Mouse (Mus musculus) heart, embryonic 13.5 days (tissue): ENCODE measurements around the gene 1700030K09Rik. TPM values are rescaled to one million over a fixed set of nuclear protein-coding genes. Genes with fewer than 3 reads are reported as not detected.

Experiments
- ATAC-seq: fragments of 200-750 bp; cut with Nextera tagmentation; 2 replicates; pipeline ENCODE4 v1.8.0; 2017; ENCODE audit warnings: moderate TSS enrichment; ENCODE audit not compliant: insufficient number of reproducible peaks, low FRiP score, low TSS enrichment; ENCODE audit errors: extremely low read depth
- H3K27ac ChIP-seq: fragments of 300-500 bp; sonication (generic); replicated peaks from 2 replicates; pipeline ENCODE4 v1.5.1; 2015; ENCODE audit warnings: moderate library complexity, mild to moderate bottlenecking, inconsistent platforms
- H3K27me3 ChIP-seq: fragments of 300-500 bp; sonication (generic); replicated peaks from 2 replicates; pipeline ENCODE4 v1.6.1; 2015; ENCODE audit warnings: mild to moderate bottlenecking, inconsistent platforms
- H3K36me3 ChIP-seq: fragments of 300-500 bp; sonication (generic); 2 replicates; pipeline ENCODE4 v1.6.1; 2015; ENCODE audit warnings: mild to moderate bottlenecking, inconsistent platforms
- H3K4me1 ChIP-seq: fragments of 300-500 bp; sonication (generic); 2 replicates; pipeline ENCODE4 v1.6.1; 2015; ENCODE audit warnings: inconsistent platforms
- H3K4me2 ChIP-seq: fragments of 300-500 bp; sonication (generic); 2 replicates; pipeline ENCODE4 v1.6.1; 2015; ENCODE audit warnings: inconsistent platforms, mild to moderate bottlenecking, moderate library complexity
- H3K4me3 ChIP-seq: fragments of 300-500 bp; sonication (generic); 2 replicates; pipeline ENCODE4 v1.5.1; 2015; ENCODE audit warnings: moderate library complexity, mild to moderate bottlenecking, inconsistent platforms
- H3K9ac ChIP-seq: fragments of 300-500 bp; sonication (generic); 2 replicates; pipeline ENCODE4 v1.6.1; 2015; ENCODE audit warnings: inconsistent platforms, mild to moderate bottlenecking, moderate library complexity
- H3K9me3 ChIP-seq: fragments of 300-500 bp; sonication (generic); 2 replicates; pipeline ENCODE4 v1.6.1; 2016; ENCODE audit warnings: inconsistent platforms
- WGBS: fragments of 180-500 bp; shearing (Covaris S2); methylation state at CpG from one replicate; pipeline ENCODE4 v1.1.7; 2015; ENCODE audit warnings: mixed read lengths; 5-methylcytosine and 5-hydroxymethylcytosine counted together
- polyA plus RNA-seq: library from polyadenylated mRNA; unstranded; fragments of >200 nt; fragmentation: Nextera tagmentation; extraction: Ambion mirVana; gene quantifications from 2 replicates; pipeline ENCODE4 v1.2.1, GENCODE M21; 2015

1700030K09Rik gene
- polyA plus RNA-seq, 1 experiment from 2014 or later: 9.4 TPM

DNA sequence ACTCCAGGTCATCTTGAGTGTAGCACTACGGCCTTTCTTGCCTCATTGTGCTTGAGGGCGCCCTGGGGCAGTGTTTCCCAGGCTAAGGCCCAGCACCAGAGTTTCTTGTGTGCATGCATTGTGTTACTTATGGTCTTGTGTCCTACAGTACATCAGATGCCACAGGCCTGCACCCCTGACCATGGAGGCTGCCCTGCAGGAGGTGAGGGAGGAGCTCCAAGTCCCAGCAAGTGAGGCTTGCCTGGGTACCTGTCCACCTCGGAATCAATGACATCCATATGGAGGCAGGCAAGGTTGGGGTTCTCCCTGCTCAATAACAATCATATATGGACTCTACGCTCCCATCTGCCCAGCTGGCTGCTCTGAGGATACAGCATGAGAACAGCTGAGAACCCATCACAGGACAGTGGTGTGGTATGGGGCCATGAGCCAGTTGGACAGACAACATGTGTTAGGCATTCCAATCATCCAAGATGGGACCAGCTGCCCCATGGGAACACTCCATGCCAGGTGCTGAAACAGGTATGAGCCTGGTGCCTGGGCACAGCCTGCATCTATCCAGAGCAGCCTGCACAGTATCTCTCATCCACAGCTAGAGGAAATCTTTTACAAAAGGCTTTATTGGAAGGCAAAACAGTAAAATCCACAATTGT, 16.3 kb downstream of the 1700030K09Rik start:
- ATAC-seq: no peak
- H3K27ac ChIP-seq: no peak overlapping the region
- WGBS: 88% methylated on average over 4 of the region's 4 CpGs

DNA sequence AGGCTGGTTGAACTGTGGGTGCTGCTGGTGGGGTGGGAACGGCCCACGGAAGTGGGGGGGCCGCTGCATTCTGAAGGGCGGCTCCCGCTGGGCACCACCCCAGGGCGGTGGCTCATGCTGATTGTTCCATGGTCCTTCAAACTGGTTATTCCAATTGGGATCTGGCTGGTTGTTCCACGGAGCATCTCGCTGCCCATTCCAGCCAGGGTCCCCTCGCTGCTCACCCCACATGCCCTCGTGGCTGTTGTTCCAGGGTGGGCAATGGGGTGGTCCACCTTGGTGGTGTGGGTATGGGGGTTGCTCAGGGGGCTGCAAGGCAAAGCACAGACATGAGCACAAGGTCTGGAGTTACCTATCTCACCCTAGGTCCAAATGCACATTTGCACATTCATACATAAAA, 20.5 kb downstream of the 1700030K09Rik start:
- H3K9me3 ChIP-seq: no peaks in the 10 kb centered on the region
- H3K36me3 ChIP-seq: peaks cover 100% of the 10 kb centered on the region
- no peak overlapping the region for H3K4me3 ChIP-seq
- no peaks in the 10 kb centered on the region for H3K4me1 ChIP-seq
- no peak for ATAC-seq
- no peak overlapping the region for H3K9ac ChIP-seq
- no peak overlapping the region for H3K4me2 ChIP-seq
- H3K27ac ChIP-seq: no peak overlapping the region
- no peaks in the 10 kb centered on the region for H3K27me3 ChIP-seq
- WGBS: 93% methylated on average over 10 of the region's 10 CpGs

More for the DNA sequence above, 16.3 kb downstream of the 1700030K09Rik start:
- no peak overlapping the region for H3K4me2 ChIP-seq
- H3K4me1 ChIP-seq: peaks cover 5% of the 10 kb centered on the region; the same call in 1 of the 2 replicates
- no peaks in the 10 kb centered on the region for H3K27me3 ChIP-seq
- no peak overlapping the region for H3K9ac ChIP-seq
- H3K9me3 ChIP-seq: no peaks in the 10 kb centered on the region
- H3K36me3 ChIP-seq: peaks cover 92% of the 10 kb centered on the region
- no peak overlapping the region for H3K4me3 ChIP-seq

DNA sequence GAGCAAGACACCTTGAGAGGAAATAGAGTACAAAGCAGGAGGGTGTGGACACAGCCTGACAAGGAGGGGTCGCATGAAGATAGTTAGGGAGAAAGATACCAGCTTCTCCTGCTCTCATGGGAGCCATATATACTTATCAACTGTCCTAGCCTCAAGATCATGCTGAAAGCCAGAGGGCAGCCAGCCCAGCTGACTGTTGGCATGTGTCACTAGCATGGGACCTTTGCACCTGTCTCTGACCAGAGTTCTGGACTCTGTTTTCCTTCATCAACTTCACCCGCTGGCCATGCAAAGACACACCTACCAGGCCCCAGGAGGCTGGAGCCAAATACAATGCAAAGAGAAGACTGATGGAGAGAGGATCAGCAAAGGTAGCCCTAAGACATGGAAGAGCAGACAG, 25.6 kb downstream of the 1700030K09Rik start:
- peaks cover 12% of the 10 kb centered on the region for H3K4me1 ChIP-seq
- H3K36me3 ChIP-seq: peaks cover 96% of the 10 kb centered on the region
- H3K27me3 ChIP-seq: no peaks in the 10 kb centered on the region
- H3K4me3 ChIP-seq: no peak overlapping the region
- no peaks in the 10 kb centered on the region for H3K9me3 ChIP-seq
- H3K27ac ChIP-seq: no peak overlapping the region
- H3K9ac ChIP-seq: no peak overlapping the region
- ATAC-seq: no peak
- no peak overlapping the region for H3K4me2 ChIP-seq
- WGBS: 78% methylated on average over 2 of the region's 2 CpGs

DNA sequence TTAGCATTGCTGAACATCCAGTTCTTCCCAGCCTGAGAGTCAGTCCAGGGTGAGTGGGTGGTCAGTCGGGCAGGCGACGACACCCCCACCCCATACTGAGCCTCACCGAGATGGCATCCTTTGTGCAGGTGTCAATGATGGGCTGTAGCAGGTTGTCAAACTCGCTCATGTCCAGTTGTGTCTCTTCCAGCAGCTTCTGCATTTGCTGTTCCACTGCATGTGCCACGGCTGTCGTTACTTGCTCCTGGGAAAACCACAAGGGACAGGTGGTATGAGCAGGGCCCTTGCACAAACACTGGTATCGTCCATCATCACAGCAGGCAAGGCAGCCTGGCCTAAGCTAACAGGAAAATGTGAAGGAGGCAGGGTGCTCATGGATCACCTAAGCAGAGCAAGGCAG, 26.3 kb downstream of the 1700030K09Rik start:
- H3K36me3 ChIP-seq: peaks cover 89% of the 10 kb centered on the region
- peaks cover 14% of the 10 kb centered on the region for H3K4me1 ChIP-seq
- ATAC-seq: no peak
- H3K9ac ChIP-seq: no peak overlapping the region
- WGBS: 86% methylated on average over 8 of the region's 8 CpGs
- H3K27me3 ChIP-seq: no peaks in the 10 kb centered on the region
- H3K9me3 ChIP-seq: no peaks in the 10 kb centered on the region
- H3K4me3 ChIP-seq: no peak overlapping the region
- H3K27ac ChIP-seq: no peak overlapping the region
- H3K4me2 ChIP-seq: no peak overlapping the region

DNA sequence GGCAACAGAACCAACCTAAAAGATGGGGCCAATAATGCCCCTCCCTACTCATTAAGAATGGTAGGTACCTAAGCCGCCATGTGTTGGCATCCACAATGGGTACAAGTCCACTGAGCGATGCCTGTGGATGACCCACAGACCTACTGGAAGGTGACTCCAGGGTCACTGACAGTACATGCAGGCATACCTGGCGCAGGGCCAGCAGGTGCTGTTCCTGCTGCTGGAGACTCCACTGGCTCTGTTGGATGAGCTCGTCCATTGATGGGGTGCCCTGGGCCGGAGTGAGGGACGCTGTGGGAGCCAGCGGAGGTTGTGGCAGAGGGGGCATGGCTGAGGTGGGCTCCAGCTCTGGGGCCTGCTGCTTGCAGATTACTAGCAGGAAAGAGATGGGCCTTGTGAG, 27.0 kb downstream of the 1700030K09Rik start:
- WGBS: 87% methylated on average over 7 of the region's 7 CpGs
- Histone ChIP-seq H3K9ac (no peak overlapping the region), H3K36me3 (peaks cover 82% of the 10 kb centered on the region), H3K27ac (no peak overlapping the region), H3K4me3 (no peak overlapping the region), H3K4me2 (no peak overlapping the region), H3K9me3 (no peaks in the 10 kb centered on the region), H3K4me1 (peaks cover 15% of the 10 kb centered on the region), H3K27me3 (no peaks in the 10 kb centered on the region)
- no peak for ATAC-seq

DNA sequence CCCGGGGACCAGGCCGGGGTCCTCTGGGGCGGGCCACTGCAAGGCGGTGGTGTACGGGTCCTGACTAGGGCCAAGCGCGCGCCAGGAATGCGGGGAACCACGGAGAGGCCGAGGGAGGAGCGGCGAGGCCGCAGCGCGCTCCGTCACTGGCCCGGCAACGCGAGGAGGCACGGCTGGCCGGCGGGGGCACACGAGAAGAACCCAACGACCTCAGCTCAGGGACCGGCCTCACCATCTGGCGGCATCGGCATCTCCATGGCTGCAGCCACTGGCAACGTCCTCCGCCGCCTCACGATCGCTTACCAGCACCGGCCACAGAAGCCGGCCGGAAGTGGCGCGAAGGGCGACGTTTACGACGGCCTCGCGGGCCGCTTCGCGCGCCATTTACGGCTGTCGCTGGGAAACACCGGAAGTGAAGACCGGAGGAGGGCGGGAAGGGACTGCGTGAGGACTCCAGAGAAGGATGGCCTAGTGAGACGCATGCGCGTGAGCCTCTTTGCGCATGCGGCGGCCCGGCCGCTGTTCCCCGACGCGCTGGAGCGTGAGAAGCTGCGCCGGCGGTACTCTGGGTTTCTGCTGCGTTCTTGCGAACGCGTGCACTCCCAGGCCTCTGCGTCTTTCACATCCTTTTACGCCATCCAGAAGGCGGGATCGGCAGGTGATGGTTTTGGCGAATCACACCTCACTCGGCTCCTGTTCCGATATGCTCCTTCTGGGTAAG, 31.3 kb downstream of the 1700030K09Rik start, which contains the start of gene Cherp:
TSS of gene Cherp (minus strand) at position 401 of the 721 bp plus-strand sequence.
- Histone ChIP-seq H3K4me2 (peak within 1 kb of the TSS; percentile 96), H3K27me3 (no peaks in the 10 kb centered on the region), H3K9me3 (no peaks in the 10 kb centered on the region), H3K9ac (peak within 1 kb of the TSS; percentile 91), H3K4me1 (peaks cover 25% of the 10 kb centered on the region), H3K4me3 (peak within 1 kb of the TSS; percentile 93), H3K36me3 (peaks cover 49% of the 10 kb centered on the region), H3K27ac (peak within 1 kb of the TSS; percentile 93)
- ATAC-seq: peak; percentile 93
- under 1% methylated on average over 80 of the region's 80 CpGs for WGBS

DNA sequence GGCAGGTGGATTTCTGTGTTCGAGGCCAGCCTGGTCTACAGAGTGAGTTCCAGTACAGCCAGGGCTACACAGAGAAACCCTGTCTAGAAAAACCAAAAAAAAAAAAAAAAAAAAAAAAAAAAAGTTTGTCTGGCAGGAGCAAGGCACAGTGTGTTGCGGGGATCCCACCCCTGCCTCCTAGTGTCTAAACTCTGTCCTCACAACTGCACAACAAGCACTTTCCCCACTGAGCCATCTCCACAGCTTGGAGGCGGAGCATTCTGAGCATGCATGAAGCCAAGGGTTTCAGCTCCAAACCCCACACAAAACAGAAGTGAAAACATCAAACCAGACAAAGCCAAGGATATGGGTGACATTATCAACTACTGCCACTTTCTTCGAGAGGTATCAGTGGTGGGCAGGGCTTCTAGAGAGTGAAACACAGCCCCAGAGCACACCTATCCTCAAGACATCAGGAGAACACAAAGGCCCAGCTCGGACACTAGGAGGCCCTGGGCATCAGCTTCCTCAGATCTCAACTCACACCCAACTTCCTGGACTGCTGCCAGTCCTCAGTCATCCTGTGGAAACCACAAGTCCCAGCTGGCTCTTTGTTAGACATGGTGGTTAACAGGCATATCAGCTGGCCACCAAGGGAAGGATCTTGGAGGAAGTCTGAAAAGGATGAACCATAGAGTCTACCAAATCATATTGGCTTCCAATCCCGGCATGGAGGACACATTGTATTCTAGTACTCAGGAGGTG, 41.9 kb downstream of the 1700030K09Rik start:
- no peaks in the 10 kb centered on the region for H3K9me3 ChIP-seq
- H3K27ac ChIP-seq: no peak overlapping the region
- no peak overlapping the region for H3K4me2 ChIP-seq
- H3K4me1 ChIP-seq: peaks cover 11% of the 10 kb centered on the region
- no peak overlapping the region for H3K9ac ChIP-seq
- no peaks in the 10 kb centered on the region for H3K27me3 ChIP-seq
- no peak for ATAC-seq
- H3K4me3 ChIP-seq: no peak overlapping the region
- WGBS: 71% methylated on average over 6 of the region's 6 CpGs
- H3K36me3 ChIP-seq: peaks cover 82% of the 10 kb centered on the region

DNA sequence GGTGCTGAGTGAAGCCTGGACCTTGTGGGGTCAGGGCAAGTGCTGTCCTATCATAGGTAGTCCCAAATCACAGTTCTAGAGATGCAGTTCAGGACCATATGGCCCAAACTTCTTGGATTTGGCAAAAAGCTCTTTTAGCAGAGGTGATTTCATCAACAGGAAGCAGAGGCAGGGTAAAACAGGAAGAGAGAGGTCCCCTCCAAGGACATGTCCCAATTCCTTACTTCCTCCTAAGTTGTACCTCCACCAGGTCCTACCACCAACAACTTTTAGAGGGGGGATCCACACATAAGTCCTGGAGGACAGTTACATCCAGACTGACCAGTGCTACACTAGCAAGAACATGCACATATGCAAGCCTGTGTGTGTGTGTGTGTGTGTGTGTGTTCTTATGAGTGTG, 43.3 kb downstream of the 1700030K09Rik start:
- Histone ChIP-seq H3K4me1 (peaks cover 24% of the 10 kb centered on the region), H3K4me3 (no peak overlapping the region), H3K27ac (no peak overlapping the region), H3K36me3 (peaks cover 74% of the 10 kb centered on the region), H3K4me2 (no peak overlapping the region), H3K9ac (peak overlapping the region; percentile 28; the same call in 1 of the 2 replicates), H3K9me3 (no peaks in the 10 kb centered on the region), H3K27me3 (no peaks in the 10 kb centered on the region)
- ATAC-seq: no peak

DNA sequence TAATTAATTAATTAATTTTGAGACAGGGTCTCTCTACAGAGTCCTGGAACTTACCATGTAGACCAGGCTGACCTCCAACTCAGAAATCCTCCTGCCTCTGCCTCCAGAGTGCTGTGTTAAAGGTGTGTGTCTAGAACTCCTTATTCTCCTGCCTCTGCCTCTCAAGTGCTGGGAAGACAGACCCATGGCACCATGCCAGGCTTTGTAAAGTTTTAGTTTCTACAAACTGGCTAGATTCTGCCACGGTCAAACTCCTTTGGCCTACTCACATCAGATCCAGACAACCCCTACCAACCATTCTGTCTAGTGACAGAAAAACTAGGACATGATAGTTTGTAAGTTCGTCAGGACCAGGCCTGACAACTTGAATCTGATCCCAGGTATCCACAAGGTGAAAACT, 47.3 kb downstream of the 1700030K09Rik start:
- Histone ChIP-seq H3K4me2 (peak overlapping the region; percentile 97), H3K9me3 (no peaks in the 10 kb centered on the region), H3K36me3 (peaks cover 55% of the 10 kb centered on the region), H3K27ac (no peak overlapping the region), H3K27me3 (no peaks in the 10 kb centered on the region), H3K4me1 (peaks cover 31% of the 10 kb centered on the region), H3K9ac (peak overlapping the region; percentile 94; the same call in 1 of the 2 replicates), H3K4me3 (peak overlapping the region; percentile 97)
- no peak for ATAC-seq
- 81% methylated on average over 2 of the region's 2 CpGs for WGBS

DNA sequence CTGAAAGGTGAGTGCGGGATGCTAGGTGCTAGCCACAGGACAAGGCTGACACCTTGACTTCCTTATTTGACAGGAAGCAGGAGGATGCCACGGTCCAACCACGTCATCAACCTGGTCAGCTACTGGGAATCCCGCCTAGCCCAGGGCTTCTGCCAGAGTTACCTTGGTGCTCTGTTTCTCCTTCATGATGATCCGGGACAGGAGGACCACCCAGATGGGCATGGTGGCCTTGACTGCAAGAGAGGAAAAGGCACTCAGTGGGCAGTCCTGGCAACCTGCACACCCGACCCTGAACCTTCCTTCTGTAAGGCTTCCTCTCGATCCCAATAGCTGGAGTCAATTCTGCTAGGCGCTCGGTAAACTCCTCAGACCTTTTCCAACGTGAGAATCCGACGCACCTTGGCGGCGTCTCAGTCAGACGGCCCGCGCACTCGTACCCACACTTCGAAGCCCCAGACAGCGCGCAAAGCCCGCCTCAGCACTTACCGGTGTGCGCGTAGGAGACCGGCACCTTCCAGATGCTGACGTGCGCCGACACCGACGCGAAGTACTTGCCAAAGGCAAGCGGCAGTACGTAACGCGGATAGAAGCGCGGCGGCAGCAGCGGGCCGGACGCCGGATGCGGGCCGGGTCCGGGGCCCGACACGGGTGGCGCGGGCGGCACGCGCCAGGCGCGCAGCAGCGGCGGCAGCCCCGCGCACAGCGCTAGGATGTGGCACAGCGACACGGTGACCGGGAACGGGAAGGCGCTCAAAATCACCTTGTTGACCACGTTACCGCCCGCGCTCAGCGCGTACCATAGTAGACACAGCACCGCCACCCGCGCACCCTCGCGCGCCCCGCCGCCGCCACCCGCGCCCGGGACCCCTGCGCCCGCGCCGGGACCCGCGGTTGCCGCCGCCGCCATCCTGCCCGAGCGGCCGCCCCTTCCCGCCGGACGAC, 48.3 kb downstream of the 1700030K09Rik start, which contains the start of gene Slc35e1:
TSS of gene Slc35e1 (minus strand) at position 935 of the 942 bp plus-strand sequence.
- H3K4me3 ChIP-seq: peak within 1 kb of the TSS; percentile 97
- no peaks in the 10 kb centered on the region for H3K27me3 ChIP-seq
- H3K4me2 ChIP-seq: peak within 1 kb of the TSS; percentile 97
- ATAC-seq: peak; percentile 39; the same call in 1 of the 2 replicates
- H3K27ac ChIP-seq: peak within 1 kb of the TSS; percentile 79
- peaks cover 55% of the 10 kb centered on the region for H3K36me3 ChIP-seq
- H3K9me3 ChIP-seq: no peaks in the 10 kb centered on the region
- WGBS: under 1% methylated on average over 72 of the region's 98 CpGs
- H3K4me1 ChIP-seq: peaks cover 28% of the 10 kb centered on the region
- H3K9ac ChIP-seq: peak within 1 kb of the TSS; percentile 94
